Mouse (Mus musculus): Measurements from ENCODE around the gene Tas2r116. TPM values are rescaled to one million over a fixed set of nuclear protein-coding genes. Genes with fewer than 3 reads are reported as not detected.

Tas2r116 gene
- total RNA-seq (2021), result not detected in 2 replicates
- long read RNA-seq, experiment 1, result 0 reads
- long read RNA-seq, experiment 2, result 0 reads

DNA sequence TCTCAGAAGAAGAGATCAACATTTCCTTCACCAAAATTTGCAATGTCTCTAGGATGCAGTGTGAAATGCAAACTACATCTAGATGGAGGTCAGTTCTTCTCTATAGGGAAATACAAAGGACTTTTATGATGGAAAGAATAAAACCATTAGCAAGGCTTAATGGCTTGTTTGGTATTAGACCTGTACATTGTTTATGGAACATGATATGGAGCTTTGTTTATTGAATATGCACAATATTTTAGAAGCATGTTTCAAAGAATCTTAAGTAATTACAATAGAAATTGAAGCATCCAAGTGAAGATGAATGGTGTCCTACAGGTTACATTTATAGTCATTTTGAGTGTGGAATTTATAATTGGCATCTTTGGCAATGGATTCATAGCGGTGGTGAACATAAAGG, at the start of gene Tas2r116:
Gene Tas2r116 (plus strand): TSS at position 301 of the 400 bp plus-strand sequence.
- no peak for DNase-seq

DNA sequence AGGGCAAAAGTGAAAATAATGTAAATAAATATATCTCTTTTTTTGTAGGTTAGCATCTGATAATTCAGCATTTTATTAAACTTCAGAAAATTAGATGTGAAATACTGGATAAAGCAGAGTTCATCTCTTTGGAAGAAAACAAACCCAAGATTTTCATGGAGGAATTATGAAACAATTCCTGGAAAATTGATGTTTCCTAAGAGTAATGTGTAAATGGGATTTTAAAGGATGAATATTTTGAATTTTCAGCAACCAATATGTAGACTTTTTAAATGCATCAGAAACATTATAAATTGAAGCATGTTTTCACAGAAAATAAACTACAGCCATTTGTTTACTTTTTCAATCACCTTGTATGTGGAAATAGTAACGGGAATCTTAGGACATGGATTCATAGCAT, 8.4 kb upstream of the Tas2r116 start, which contains the start of gene Tas2r123:
Gene Tas2r123 (plus strand): TSS at position 301 of the 400 bp plus-strand sequence.
- no peak for DNase-seq

DNA sequence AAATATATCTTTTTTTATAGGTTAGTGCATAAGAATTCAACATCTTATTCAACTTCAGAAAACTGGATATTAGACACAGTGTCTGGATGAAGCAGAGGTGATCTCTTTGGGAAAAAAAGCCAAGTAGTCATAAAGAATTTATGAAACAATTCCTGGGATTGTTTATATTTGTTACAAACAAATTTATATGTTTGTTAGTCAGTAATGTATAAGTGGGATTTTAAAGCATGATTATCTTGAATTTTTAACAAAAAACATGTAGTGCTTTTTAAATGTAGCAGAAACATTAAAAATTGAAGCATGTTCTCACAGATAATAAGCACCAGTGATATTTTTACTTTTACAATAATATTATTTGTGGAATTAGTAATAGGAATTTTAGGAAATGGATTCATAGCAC, 12.5 kb downstream of the Tas2r116 start, which contains the start of gene Tas2r110:
Gene Tas2r110 (plus strand): TSS at position 301 of the 400 bp plus-strand sequence.
- DNase-seq, result no peak

DNA sequence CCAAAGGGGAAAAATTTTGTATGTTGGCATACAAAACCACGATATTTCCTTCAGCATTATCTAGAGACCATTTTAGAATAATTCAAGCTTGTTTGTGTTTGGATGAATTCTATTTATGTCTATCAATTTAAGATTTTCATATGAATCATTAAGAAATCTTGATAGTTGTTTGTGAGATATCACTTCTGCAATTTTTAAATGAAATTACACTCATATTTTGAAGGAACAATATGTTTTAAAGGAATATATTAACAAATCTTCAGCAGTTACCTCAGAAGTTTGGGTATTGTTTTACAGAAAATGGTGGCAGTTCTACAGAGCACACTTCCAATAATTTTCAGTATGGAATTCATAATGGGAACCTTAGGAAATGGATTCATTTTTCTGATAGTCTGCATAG, 37.5 kb downstream of the Tas2r116 start, which contains the start of gene Tas2r113:
Gene Tas2r113 (plus strand): TSS at position 301 of the 400 bp plus-strand sequence.
- no peak for DNase-seq

Other genes with a start within 250 kb of the Tas2r116 start
- gene A630073D07Rik, start 203.9 kb upstream of the Tas2r116 start, total RNA-seq (2021), result not detected in 2 replicates
- gene Tas2r120, start 198.5 kb upstream of the Tas2r116 start, total RNA-seq (2021), result not detected in 2 replicates
- gene Tas2r121, start 154.4 kb upstream of the Tas2r116 start, total RNA-seq (2021), result not detected in 2 replicates
- not detected in 2 replicates for gene Tas2r122, start 143.5 kb upstream of the Tas2r116 start, total RNA-seq (2021)
- not detected in 2 replicates for gene Tas2r115, start 117.4 kb upstream of the Tas2r116 start, total RNA-seq (2021)
- not detected in 2 replicates for gene Tas2r124, start 100.7 kb upstream of the Tas2r116 start, total RNA-seq (2021)
- gene Tas2r102, start 93.3 kb upstream of the Tas2r116 start, total RNA-seq (2021), result not detected in 2 replicates
- gene Tas2r136, start 77.3 kb upstream of the Tas2r116 start, total RNA-seq (2021), result not detected in 2 replicates
- gene Tas2r117, start 52.6 kb upstream of the Tas2r116 start, total RNA-seq (2021), result not detected in 2 replicates
- gene Tas2r123, start 8.3 kb upstream of the Tas2r116 start, total RNA-seq (2021), result not detected in 2 replicates
- not detected in 2 replicates for gene Tas2r110, start 12.6 kb downstream of the Tas2r116 start, total RNA-seq (2021)
- not detected in 2 replicates for gene Tas2r113, start 37.6 kb downstream of the Tas2r116 start, total RNA-seq (2021)
- not detected in 2 replicates for gene Tas2r125, start 54.2 kb downstream of the Tas2r116 start, total RNA-seq (2021)
- not detected in 2 replicates for gene Tas2r129, start 95.7 kb downstream of the Tas2r116 start, total RNA-seq (2021)
- not detected in 2 replicates for gene Tas2r131, start 102.5 kb downstream of the Tas2r116 start, total RNA-seq (2021)
- not detected in 2 replicates for gene Tas2r109, start 125.5 kb downstream of the Tas2r116 start, total RNA-seq (2021)
- not detected in 2 replicates for gene Tas2r103, start 181.7 kb downstream of the Tas2r116 start, total RNA-seq (2021)
- not detected in 2 replicates for gene Tas2r140, start 200.4 kb downstream of the Tas2r116 start, total RNA-seq (2021)
- 85.7 and 95.0 TPM in 2 replicates for gene Smim10l1, start 249.5 kb downstream of the Tas2r116 start, total RNA-seq (2021)